Mouse (Mus musculus): ENCODE measurements around the gene Sdc3. TPM values are rescaled to one million over a fixed set of nuclear protein-coding genes. Genes with fewer than 3 reads are reported as not detected.

The Sdc3 gene
- total RNA-seq (2021), result 10 to 100 TPM; 10.3 to 10.4 TPM
- long read RNA-seq, experiment 1, full-length matches to known transcripts, result 7 of 8 reads
- long read RNA-seq, experiment 1, partial matches to known transcripts, result 0 of 8 reads
- long read RNA-seq, experiment 1, other reads (novel, unspliced or antisense), result 1 of 8 reads
- long read RNA-seq, experiment 2, full-length matches to known transcripts, result 6 of 8 reads
- long read RNA-seq, experiment 2, partial matches to known transcripts, result 0 of 8 reads
- long read RNA-seq, experiment 2, other reads (novel, unspliced or antisense), result 2 of 8 reads

DNA sequence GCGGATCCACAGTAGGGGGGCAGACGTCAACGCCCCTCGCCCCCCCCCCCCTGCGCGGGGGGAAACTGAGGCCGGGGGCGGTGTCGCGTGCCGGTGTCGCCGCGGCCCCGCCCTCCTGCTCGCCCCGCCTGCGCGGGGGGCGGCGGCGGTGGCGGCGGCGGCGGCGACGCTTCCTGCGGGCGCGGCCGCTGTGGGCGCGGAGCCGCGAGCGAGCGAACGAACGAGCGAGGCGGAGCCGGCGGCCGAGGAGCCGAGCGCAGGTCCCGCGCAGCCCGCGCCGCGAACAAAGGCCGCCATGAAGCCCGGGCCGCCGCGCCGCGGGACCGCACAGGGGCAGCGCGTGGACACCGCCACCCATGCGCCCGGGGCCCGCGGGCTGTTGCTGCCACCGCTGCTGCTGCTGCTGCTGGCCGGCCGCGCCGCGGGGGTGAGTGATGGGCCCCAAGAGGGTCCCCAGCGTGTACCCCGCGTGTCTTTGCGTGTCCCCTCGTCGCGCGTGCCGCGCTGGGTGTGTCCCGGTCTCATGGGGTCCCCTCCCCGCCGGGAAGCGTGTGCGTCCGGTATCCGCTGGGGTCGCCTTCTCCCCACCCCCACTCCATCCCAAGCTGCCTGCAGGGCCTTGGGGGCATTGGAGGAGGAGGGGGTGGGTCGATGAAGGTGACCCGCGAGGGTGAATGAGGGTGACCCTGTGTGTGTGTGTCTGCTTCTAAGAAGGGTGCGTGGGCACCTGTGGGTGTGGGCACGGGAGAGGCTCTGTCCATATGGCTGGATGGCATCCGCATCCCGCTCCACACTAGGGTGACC lies at the start of gene Sdc3:
Gene Sdc3, plus strand, starts transcription at position 162 of the 804 bp plus-strand sequence.
- no peak for DNase-seq (ENCODE audit: low spot score)

DNA sequence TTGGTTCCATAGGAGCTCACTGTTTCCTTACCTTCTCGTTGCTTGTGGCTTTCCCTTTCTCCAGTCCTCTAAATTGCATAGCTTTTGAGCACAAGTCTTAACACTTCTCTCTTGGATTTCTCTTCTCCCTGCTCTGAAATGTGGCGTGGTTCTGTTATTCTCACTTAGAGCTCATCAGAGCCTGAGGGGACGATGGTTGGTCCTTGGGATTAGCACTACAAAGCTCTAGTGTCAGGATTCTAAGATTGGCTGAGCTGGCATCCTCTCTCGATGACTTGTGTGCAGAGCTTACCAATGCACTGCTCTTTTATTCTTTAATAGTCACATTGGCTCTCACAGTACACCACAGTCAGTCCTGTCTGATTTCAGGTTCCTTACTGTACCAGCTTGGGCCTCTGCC lies 48.3 kb upstream of the Sdc3 start:
- no peak for DNase-seq (ENCODE audit: low spot score)

DNA sequence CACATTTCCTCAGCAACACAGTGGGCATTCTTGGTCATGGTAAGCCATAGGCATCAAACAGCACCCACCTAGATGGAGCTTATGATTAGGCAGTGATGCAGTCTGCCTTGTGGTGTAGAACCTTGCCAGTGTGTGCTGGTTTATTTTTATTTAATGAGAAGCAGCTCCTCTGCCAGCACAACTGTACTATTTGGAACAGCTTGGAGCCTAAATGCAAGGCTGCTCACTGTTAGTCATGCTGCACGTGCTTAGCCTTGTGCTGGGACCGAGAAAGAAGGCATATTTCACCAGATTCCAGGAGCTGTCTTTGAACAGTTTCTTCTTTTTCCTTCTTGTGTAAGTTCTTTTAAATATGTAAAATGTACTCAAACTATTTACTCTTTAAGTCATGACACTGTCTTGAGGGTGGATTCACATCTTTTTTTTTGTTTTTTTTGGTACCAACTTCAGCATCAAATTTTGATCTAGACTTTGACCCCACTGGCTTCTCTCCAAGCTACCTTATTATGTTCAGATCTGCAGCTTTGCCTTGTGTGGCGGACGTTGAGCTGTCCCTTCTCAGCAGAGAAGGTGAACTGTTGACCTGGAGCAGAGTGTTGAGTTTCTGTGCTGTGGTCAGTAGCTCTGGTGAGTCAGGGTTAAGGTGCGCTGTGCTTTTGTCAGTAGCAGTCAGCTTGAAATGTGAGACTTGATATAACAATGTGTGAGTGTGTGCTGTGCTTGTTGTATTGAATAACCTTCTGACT lies 46.6 kb upstream of the Sdc3 start:
- DNase-seq (ENCODE audit: low spot score), result peak; percentile 74

DNA sequence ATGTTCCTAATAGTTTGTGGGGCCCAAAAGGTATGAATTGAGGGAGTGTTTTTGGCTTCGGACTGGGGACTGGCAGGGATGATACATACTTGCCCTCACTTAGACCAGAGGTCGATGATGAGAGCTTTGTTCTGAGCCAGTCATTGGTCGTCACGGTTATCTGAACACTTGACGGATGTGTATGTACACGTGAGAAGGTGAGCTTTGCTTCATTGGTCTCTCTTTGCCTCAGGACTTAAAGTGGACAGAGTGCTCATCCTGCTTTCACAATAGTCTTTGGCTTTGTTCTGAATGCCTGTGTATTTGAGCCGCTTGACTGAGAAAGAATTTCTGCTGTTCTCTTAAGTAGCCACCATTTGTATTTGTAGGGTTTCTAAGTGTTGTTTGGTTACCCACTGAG lies 42.8 kb upstream of the Sdc3 start:
- DNase-seq (ENCODE audit: low spot score), result no peak

DNA sequence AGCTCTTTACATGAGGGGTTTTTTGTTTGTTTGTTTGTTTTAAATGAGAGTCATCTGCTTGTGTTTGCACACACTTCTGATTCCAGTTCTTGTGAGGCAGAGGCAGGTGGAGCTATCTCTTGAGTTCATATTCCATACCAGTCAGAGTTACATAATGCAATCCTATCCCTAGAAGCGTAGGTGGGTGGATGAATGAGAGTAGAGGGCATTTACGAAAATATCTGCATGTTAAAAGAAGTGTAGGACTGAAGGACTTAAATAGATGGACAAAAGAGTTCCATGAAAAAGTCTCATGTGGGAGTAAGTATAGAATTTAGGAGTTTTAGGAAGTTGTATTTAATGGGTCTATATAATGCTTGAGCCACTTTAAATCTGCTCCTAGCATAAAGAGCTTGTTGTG lies 40.4 kb upstream of the Sdc3 start:
- DNase-seq (ENCODE audit: low spot score), result no peak

DNA sequence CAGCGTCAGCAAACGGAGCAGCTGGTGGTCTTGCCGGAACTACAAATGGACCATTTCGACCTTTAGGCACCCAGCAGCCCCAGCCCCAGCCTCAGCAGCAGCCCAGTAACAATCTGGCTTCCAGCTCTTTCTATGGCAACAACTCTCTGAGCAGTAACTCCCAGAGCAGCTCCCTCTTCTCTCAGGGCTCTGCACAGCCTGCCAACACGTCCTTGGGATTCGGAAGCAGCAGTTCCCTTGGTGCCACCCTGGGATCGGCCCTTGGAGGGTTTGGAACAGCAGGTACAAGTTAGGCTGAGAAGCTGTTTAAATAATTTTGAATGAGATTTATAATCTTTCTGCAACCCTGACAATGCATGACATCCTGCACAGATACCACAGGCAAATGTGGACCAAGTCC lies 39.7 kb upstream of the Sdc3 start:
- no peak for DNase-seq (ENCODE audit: low spot score)

DNA sequence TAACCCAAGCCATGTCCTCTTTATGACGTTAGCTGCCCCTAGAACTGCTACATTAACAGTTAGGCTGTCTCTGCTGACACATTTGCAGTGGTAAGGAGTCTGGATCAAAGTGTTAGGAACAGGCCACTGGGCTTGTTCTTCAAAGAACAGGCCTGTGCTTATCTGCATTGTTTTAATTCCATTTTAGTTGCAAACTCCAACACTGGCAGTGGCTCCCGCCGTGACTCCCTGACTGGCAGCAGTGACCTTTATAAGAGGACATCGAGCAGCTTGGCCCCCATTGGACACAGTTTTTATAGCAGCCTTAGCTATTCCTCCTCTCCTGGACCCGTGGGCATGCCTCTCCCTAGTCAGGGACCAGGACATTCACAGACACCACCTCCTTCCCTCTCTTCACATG lies 38.6 kb upstream of the Sdc3 start:
- DNase-seq (ENCODE audit: low spot score), result peak; percentile 25

DNA sequence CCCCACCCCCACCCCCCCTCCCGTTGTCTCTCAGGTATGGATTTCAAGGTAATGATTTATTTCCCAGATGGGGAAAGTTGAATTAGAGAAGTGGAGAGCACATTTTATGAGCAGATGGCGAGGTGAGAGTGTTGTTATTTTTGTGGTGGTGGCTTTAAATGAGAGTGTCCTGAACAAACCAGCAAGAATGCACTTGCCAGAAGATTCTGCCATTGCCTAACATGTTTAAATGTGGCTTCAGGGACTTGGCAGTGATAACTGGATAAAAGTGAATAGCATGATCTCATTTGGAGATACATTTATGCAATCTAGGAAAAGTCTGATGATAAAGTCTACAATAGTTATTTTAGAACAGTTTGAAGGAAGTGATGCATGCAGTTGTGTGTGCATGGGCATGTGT lies 37.6 kb upstream of the Sdc3 start:
- no peak for DNase-seq (ENCODE audit: low spot score)

DNA sequence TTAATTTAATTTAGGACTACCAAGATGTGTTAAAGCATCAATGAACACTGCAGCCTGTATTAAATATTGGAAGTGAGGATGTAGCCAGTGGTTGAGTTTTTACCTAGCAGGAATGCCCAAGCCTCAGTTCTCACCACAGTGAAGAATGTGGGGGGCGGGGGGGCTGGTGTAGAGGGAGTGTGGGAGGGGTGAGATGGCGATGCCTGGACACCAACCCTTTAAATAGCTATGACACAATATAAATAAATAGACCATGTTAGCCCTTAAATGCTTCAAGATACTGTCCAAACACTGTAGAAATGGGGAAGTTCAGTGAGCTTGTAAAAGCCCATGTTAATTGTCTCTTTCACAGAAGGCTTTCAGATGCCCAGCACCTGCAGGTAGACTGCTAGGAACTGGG lies 32.5 kb upstream of the Sdc3 start:
- no peak for DNase-seq (ENCODE audit: low spot score)

DNA sequence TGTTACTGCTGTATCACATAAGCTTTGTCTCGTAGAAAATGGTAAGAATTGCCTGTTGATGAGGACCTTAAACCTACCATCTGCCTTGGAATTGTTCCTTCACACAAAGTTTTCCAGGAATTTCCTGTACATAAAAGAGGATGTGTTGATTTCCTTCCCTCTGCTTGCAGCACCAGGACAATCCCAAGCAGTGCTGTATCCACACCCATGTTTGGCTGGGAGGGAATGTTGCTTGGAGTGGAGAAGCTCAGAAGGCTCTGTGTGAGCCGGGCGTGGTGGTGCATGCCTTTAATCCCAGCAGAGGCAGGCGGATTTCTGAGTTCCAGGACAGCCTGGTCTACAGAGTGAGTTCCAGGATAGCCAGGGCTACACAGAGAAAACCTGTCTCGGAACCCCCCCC lies 30.5 kb upstream of the Sdc3 start:
- DNase-seq (ENCODE audit: low spot score), result no peak

DNA sequence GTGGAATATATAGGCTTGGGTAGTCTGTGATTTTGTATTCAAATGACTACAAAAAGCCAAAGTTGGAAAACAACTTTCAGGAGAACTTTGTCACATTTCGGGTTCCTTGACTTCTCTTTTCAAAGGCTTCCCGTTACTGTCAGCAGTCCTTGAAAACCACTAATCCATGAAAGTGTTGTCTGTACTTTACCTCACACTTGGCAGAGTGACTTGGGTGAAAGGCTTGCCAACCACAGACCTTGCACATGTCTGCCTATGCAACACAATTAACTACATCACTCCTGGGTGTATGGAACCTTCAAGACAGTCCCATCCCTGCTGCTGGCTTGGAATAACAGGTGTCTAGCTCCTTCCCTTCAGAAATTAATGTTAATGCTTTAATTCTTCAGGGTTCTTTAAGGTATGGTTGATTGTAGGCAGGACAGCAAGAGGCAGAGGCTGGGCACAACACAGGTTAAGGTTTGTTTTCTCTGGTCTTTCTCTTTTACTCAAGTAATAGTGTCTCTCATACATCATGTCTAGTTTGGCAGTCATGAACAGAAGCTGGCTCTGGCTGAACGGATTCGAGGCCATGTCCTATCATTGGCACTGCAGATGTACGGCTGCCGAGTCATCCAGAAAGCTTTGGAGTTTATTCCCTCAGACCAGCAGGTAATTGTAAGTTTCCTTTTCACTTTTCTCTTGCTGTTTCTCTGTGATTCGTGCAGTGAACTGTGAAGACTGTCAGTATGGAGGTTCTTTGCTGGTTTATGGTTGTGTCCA lies 26.8 kb upstream of the Sdc3 start:
- DNase-seq (ENCODE audit: low spot score), result no peak

DNA sequence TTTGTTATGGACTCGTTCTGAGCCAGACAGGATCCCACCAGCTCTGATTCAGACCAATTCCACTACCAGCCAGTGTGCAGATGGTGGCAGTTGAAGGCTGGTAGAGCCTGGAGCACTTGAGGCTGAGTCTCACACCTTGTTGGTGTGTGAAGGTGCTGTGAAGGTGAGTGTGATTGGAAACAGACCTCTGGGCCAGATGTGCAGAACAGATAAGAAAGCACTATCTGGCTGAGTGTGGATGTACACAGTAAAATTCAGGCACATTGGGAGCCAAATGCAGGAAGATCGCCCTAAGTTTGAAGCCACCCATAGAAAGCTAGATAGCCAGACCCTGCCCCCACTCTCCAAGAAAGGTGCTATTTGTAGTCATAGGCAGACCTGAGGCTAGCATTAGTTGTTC lies 25.9 kb upstream of the Sdc3 start:
- DNase-seq (ENCODE audit: low spot score), result no peak

DNA sequence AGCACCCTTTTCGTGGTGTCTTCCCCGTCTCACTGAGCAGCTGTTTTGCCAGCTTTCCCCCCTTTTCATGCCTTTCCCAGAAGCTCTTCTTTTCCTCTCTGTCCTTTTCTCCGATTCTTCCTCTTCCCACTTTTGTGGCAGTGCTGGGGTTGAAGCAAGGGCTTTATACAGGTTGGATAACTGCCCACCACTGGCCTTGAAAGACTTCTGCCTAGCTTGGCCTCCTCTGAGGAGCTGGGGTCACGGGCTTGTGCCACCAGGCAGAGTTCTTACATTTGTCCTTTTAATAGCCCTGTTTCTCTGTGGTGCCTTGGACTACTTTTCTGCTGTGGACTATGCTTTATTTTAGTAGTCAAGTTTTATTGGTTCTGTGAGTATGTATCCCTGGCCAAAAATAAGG lies 25.4 kb upstream of the Sdc3 start:
- DNase-seq (ENCODE audit: low spot score), result no peak

DNA sequence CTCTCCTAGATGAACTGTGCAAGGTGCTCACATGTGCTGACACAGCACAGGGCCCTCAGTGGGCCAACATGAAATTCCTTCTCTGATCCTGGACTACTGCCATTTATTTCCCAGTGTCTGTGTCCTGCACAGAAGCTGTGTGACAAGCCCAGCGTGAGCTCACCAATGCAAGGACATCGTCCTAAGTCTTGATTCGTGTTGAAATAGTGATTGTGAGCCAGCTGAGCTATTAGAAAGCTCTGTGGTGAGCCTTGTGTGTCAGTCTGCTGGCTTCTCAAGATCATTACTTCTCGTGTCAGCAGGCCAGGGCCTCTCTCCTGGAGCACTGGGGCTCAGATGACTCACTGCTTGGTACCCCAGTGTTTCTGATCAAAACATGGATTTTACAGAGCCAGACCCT lies 18.4 kb upstream of the Sdc3 start:
- no peak for DNase-seq (ENCODE audit: low spot score)

DNA sequence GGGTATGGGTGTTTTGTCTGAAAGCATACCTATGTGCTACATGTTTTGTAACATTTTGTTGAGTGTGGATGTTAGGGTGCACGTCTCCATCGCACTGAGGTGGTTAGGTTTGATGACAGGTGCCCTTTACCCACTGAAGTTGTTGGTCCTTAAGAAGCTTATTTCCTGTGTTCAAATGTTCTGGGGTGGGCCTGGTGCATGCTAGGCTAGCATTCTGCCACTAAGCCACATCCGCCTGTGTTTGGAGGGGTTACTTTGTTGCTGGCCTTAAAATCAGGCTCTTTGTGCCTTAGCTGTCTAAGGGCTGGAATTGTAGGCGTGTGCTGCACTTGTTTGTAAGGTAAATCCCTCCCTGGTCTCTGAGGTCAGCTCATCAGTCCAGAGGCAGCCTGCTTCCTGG lies 17.5 kb upstream of the Sdc3 start:
- no peak for DNase-seq (ENCODE audit: low spot score)

DNA sequence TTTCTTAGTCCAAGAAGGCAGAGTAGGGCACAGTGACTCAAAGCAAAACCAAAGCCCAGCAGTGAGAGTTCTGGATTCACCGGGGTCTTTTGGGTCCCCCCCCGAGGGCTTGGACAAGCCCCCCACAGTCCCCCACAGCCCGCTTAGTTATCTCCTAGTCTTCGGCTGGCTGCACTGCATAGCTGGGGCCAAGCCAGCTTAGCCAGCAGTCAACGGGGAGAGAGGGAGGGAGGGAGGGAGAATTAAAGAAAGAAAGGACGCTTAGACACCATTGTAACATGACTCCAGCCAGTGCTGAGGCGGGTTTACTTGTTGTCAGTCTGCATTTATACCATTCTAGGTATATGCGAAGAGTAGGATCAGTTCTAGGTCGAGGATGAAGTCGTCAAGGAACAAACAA lies 14.7 kb upstream of the Sdc3 start:
- DNase-seq (ENCODE audit: low spot score), result no peak

DNA sequence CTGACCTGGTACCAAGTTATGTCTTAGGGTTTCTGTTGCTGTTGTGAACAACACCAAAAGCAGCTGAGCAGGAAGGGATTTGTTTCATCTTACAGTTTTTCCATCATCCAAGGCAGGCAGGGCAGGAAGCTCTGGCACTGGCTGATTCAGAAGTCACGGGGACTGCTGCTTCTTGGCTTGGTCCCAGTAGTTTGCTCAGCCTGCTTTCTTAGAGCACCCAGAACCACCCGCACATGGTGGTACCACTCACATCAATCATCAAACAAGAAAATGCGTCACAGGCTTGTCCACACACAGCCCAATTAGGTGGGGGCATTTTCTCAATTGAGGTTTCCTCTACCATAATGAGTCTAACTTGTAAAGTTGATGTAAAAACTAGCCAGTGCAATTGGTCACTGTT lies 13.3 kb upstream of the Sdc3 start:
- no peak for DNase-seq (ENCODE audit: low spot score)

DNA sequence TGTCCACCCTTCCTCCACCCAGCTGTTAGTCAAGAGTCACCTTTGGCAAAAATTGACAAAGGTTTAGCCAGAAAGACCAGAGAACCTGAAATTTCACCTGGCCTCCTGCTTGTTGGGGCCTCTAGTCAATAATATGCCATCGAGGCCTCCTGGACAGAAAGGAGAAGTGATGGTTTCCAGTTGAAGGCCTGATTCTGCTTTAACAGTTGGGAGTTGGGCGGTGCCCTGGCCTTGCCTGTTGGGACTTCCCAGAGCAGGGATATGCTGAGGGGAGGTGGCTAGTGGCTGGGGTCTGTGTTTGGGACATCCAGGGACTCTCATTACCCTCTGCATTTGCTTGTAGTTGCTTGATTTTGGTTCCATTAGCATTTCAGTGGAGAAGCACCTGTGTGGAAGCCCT lies 9.8 kb upstream of the Sdc3 start:
- no peak for DNase-seq (ENCODE audit: low spot score)

DNA sequence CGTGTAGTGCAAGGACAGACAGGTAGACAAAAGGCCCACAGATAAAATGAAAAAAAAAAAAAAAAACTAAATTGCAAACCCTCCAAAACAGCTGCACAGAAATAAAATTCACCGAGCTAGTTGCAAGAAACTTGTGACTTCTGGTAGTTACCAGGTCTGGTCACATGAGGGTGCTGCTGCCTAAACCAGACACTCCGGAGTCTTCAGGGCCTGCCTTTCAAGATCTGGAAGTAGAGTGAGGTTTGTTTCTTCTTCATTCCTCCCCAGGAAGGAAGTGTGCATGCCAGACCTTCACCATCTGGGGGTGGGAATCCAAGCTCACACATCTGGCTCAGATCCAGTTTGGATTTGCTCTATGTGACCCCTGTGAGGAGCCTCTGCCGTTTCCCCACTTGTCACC lies 7.6 kb upstream of the Sdc3 start:
- no peak for DNase-seq (ENCODE audit: low spot score)

DNA sequence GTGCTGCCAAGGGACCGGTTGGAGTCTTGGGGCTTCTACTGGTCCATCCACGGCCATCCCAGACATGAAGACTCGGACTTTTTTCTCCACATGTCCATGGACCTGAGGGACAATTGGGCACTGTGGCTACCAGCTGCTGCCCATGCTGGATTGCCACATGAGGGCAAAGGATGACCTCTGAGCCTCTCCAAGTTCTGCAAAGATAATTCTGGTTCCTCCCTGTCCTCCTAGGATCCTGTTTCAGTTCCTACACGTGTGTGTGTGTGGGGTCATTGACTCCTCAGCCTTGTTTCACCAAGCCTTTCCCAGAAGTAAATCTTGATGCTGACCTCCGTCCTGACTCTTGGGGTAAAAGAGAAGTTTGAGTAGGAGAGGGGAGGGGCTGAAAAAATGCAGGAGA lies 4.8 kb upstream of the Sdc3 start:
- DNase-seq (ENCODE audit: low spot score), result no peak

DNA sequence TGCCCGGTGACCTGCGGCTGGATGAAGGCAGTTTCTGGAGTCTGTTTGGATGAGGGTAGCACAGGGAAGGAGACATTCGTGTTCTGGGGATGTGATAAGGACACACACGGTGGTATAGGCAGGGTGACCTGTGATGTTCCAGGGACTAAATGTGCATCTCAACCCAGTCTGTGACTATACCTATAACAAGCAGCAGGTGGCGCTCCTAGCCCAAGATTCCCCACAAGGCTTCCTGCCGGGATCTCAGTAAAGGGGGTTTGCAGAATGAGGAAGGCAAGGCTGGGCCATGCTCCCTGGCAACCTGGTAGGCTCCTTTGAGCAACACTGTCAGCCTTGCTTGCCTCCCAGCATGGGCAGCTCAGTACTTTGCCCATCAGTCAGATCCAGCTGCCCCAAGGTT lies 2.2 kb upstream of the Sdc3 start:
- peak; percentile 81 for DNase-seq (ENCODE audit: low spot score)

DNA sequence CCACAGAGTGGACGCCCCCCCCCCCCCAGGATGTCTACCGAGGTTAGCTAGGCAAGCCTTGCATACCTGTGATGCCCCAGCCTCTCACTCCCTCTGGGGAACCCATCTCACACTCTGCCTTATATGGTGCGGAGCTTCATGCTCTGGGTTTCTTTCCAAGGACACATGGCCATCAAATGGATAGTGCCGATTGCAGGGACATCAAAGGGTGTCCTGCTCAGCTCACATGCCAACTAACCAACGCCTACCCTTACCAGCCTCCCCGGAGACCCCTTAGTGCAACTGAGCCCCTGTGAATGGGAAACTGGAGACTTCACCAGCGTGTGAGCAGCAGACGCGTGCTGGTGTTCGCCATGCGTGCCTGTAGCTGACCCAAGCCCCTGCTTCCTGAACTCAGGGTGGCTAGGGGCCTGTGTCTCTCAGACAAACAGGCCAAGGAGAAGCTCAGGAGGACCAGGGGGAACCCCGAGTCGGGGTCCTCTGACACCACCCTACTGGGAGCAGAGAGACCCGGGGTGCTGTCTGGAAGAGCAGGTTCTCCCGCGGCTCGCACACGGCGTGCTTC lies 444 bp upstream of the Sdc3 start:
- no peak for DNase-seq (ENCODE audit: low spot score)
